Mouse (Mus musculus) neural tube, embryonic 15.5 days (tissue): ENCODE measurements around the gene Krt2. TPM values are rescaled to one million over a fixed set of nuclear protein-coding genes. Genes with fewer than 3 reads are reported as not detected.

ENCODE experiments used
- ATAC-seq: fragments of 200-750 bp; cut with Nextera tagmentation; 2 replicates; pipeline ENCODE4 v1.8.0; 2017; ENCODE audit warnings: mild to moderate bottlenecking, moderate TSS enrichment, moderate library complexity; ENCODE audit not compliant: low FRiP score
- H3K27ac ChIP-seq: fragments of 300-500 bp; sonication (generic); replicated peaks from 2 replicates; pipeline ENCODE4 v1.5.1; 2015; ENCODE audit warnings: mild to moderate bottlenecking, inconsistent platforms
- H3K27me3 ChIP-seq: fragments of 300-500 bp; sonication (generic); replicated peaks from 2 replicates; pipeline ENCODE4 v1.6.1; 2015; ENCODE audit warnings: inconsistent platforms
- H3K36me3 ChIP-seq: fragments of 300-500 bp; sonication (generic); 2 replicates; pipeline ENCODE4 v1.6.1; 2015; ENCODE audit warnings: inconsistent platforms
- H3K4me1 ChIP-seq: fragments of 300-500 bp; sonication (generic); 2 replicates; pipeline ENCODE4 v1.6.1; 2015; ENCODE audit warnings: inconsistent platforms
- H3K4me2 ChIP-seq: fragments of 300-500 bp; sonication (generic); 2 replicates; pipeline ENCODE4 v1.6.1; 2015; ENCODE audit warnings: inconsistent platforms, mild to moderate bottlenecking, moderate library complexity
- H3K4me3 ChIP-seq: fragments of 300-500 bp; sonication (generic); replicated peaks from 2 replicates; pipeline ENCODE4 v1.5.1; 2015; ENCODE audit warnings: mild to moderate bottlenecking, inconsistent platforms
- H3K9ac ChIP-seq: fragments of 300-500 bp; sonication (generic); replicated peaks from 2 replicates; pipeline ENCODE4 v1.6.1; 2015; ENCODE audit warnings: mild to moderate bottlenecking, inconsistent platforms
- H3K9me3 ChIP-seq: fragments of 300-500 bp; sonication (generic); replicated peaks from 2 replicates; pipeline ENCODE4 v1.6.1; 2016; ENCODE audit warnings: inconsistent platforms
- WGBS: fragments of 180-500 bp; shearing (Covaris S2); methylation state at CpG from one replicate; pipeline ENCODE4 v1.1.7; 2015; ENCODE audit warnings: mixed read lengths; 5-methylcytosine and 5-hydroxymethylcytosine counted together
- polyA plus RNA-seq: library from polyadenylated mRNA; unstranded; fragments of >200 nt; fragmentation: Nextera tagmentation; extraction: Ambion mirVana; gene quantifications from 2 replicates; pipeline ENCODE4 v1.2.1, GENCODE M21; 2015

The Krt2 gene
- polyA plus RNA-seq, 1 experiment from 2014 or later, result not detected

DNA sequence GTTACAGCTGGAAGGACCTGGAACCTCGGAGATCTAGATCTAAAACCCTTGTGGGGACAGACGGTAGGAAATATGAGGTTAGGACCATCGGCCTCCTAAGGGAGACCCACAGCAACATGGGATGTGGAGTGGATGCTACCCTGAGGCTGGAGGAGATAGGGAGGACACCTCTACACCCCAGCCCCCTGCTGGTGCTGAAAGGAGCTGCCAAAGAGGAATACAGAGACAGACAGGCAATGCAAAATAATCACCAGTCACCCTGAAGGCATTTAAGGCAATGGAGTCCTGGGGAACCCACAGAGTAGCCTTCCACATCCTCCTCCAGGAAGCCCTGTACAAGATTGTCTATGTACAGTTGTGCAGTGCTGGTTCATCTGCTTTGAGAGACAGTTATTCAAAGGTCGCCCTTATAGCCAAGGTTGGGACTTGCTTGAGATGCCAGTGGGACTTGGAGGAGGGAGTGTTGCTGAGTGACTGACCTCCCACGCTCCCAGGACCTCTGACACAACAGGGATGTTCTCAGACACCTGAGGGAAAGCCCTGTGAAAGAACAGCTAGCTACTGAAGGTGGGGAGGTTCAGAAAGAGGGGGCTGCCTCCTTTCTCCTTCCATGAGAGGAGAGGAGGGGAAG, 45.8 kb downstream of the Krt2 start:
- H3K9me3 ChIP-seq, result no peaks in the 10 kb centered on the region
- WGBS, result 76% methylated on average over 5 of the region's 5 CpGs
- H3K27ac ChIP-seq, result no peak overlapping the region
- H3K36me3 ChIP-seq, result no peaks in the 10 kb centered on the region
- no peak for ATAC-seq
- no peak overlapping the region for H3K9ac ChIP-seq
- H3K27me3 ChIP-seq, result no peaks in the 10 kb centered on the region
- H3K4me3 ChIP-seq, result no peak overlapping the region
- H3K4me2 ChIP-seq, result no peak overlapping the region
- H3K4me1 ChIP-seq, result no peaks in the 10 kb centered on the region; the same call in 1 of the 2 replicates

DNA sequence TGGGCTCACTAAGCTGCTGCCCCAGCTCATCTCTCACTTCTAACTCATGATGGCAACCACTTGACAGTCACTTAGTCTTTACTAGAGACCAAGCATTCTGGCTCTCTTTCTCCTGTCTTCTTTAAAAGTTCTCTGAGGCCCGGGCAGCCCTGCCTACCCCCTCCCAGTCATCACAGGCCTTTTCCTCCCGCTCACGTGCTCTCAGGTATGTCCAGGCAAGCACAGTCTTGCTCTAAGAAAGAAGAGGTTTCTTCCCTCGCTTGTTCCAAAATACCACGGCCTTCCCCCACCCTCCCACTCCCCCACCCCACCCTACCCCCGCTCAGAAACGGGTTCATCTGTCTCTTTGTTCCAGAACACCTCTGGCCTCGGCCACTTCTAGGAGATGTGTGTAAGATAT, 47.7 kb downstream of the Krt2 start:
- no peak for ATAC-seq
- Histone ChIP-seq H3K9ac (no peak overlapping the region), H3K4me2 (no peak overlapping the region), H3K27ac (no peak overlapping the region), H3K9me3 (no peaks in the 10 kb centered on the region), H3K36me3 (no peaks in the 10 kb centered on the region), H3K4me3 (no peak overlapping the region), H3K27me3 (no peaks in the 10 kb centered on the region), H3K4me1 (no peaks in the 10 kb centered on the region; the same call in 1 of the 2 replicates)
- 61% methylated on average over 8 of the region's 8 CpGs for WGBS

Other genes starting within 250 kb of the Krt2 start
- gene Krt75, start 244.3 kb downstream of the Krt2 start, polyA plus RNA-seq, result 0.10 TPM in 1 of 2 replicates, not detected in the other
- gene Gm5414, start 190.0 kb downstream of the Krt2 start, polyA plus RNA-seq, result not detected in 2 replicates
- gene Gm5478, start 170.8 kb downstream of the Krt2 start, polyA plus RNA-seq, result not detected in 2 replicates
- gene Krt6b, start 137.9 kb downstream of the Krt2 start, polyA plus RNA-seq, result 0.09 TPM in 1 of 2 replicates, not detected in the other
- gene Krt6a, start 123.9 kb downstream of the Krt2 start, polyA plus RNA-seq, result 0.75 and 1.5 TPM in 2 replicates
- 0.79 and 37.7 TPM in 2 replicates for gene Krt5, start 105.3 kb downstream of the Krt2 start, polyA plus RNA-seq
- 0.22 and 0.55 TPM in 2 replicates for gene Krt71, start 75.1 kb downstream of the Krt2 start, polyA plus RNA-seq
- gene Krt72, start 31.7 kb downstream of the Krt2 start, polyA plus RNA-seq, result 0.11 TPM in 1 of 2 replicates, not detected in the other
- gene Krt73, start 15.8 kb downstream of the Krt2 start, polyA plus RNA-seq, result 0.31 and 0.47 TPM in 2 replicates
- 11.9 and 16.9 TPM in 2 replicates for gene Krt1, start 32.6 kb upstream of the Krt2 start, polyA plus RNA-seq
- 0.29 and 0.54 TPM in 2 replicates for gene Krt77, start 51.5 kb upstream of the Krt2 start, polyA plus RNA-seq
- gene Krt76, start 74.8 kb upstream of the Krt2 start, polyA plus RNA-seq, result not detected in 2 replicates
- gene Krt4, start 106.6 kb upstream of the Krt2 start, polyA plus RNA-seq, result 2.8 and 3.4 TPM in 2 replicates
- 0.23 and 0.27 TPM in 2 replicates for gene Krt79, start 122.2 kb upstream of the Krt2 start, polyA plus RNA-seq
- 0.05 TPM in 2 replicates for gene Krt78, start 136.1 kb upstream of the Krt2 start, polyA plus RNA-seq
- gene Krt8, start 186.3 kb upstream of the Krt2 start, polyA plus RNA-seq, result 2.2 and 297 TPM in 2 replicates
- 1.9 and 300 TPM in 2 replicates for gene Krt18, start 210.0 kb upstream of the Krt2 start, polyA plus RNA-seq